Mouse (Mus musculus) forebrain, embryonic 15.5 days (tissue): ENCODE measurements at regions not wholly inside any gene's neighbourhood (a gene's known extent, or its start where the extent isn't known, plus 50 kb on each side); places are given as distances from the start of the nearest gene placed in this dataset.

ENCODE experiments used
- ATAC-seq: fragments of 200-750 bp; cut with Nextera tagmentation; replicated peaks from 2 replicates; pipeline ENCODE4 v1.8.0; 2017; ENCODE audit warnings: mild to moderate bottlenecking, moderate TSS enrichment, moderate library complexity
- H3K27ac ChIP-seq: fragments of 300-500 bp; sonication (generic); replicated peaks from 2 replicates; pipeline ENCODE4 v1.5.1; 2015; ENCODE audit warnings: mild to moderate bottlenecking, inconsistent platforms
- H3K27me3 ChIP-seq: fragments of 300-500 bp; sonication (generic); 2 replicates; pipeline ENCODE4 v1.6.1; 2015; ENCODE audit warnings: inconsistent platforms
- H3K36me3 ChIP-seq: fragments of 300-500 bp; sonication (generic); 2 replicates; pipeline ENCODE4 v1.6.1; 2015; ENCODE audit warnings: mild to moderate bottlenecking, inconsistent platforms
- H3K4me1 ChIP-seq: fragments of 300-500 bp; sonication (generic); 2 replicates; pipeline ENCODE4 v1.6.1; 2015; ENCODE audit warnings: inconsistent platforms
- H3K4me2 ChIP-seq: fragments of 300-500 bp; sonication (generic); replicated peaks from 2 replicates; pipeline ENCODE4 v1.6.1; 2015; ENCODE audit warnings: mild to moderate bottlenecking, inconsistent platforms
- H3K4me3 ChIP-seq: fragments of 300-500 bp; sonication (generic); 2 replicates; pipeline ENCODE4 v1.5.1; 2015; ENCODE audit warnings: mild to moderate bottlenecking, inconsistent platforms
- H3K9ac ChIP-seq: fragments of 300-500 bp; sonication (generic); replicated peaks from 2 replicates; pipeline ENCODE4 v1.6.1; 2015; ENCODE audit warnings: mild to moderate bottlenecking, inconsistent platforms
- H3K9me3 ChIP-seq: fragments of 300-500 bp; sonication (generic); 2 replicates; pipeline ENCODE4 v1.6.1; 2016; ENCODE audit warnings: inconsistent platforms
- WGBS: fragments of 180-500 bp; shearing (Covaris S2); methylation state at CpG from one replicate; pipeline ENCODE4 v1.1.7; 2015; ENCODE audit warnings: mixed read lengths; 5-methylcytosine and 5-hydroxymethylcytosine counted together

GRCm38 (mm10) chr4:5379215-5379614 is 586.1 kb upstream of the Impad1 start:
- Histone ChIP-seq H3K36me3 (no peaks in the 10 kb centered on the region), H3K27me3 (no peaks in the 10 kb centered on the region), H3K4me1 (no peaks in the 10 kb centered on the region), H3K9ac (no peak overlapping the region), H3K27ac (no peak overlapping the region), H3K4me2 (no peak overlapping the region), H3K4me3 (no peak overlapping the region), H3K9me3 (no peaks in the 10 kb centered on the region)
- WGBS: 91% methylated on average over 1 of the region's 1 CpGs
- ATAC-seq: no peak

- ATAC-seq: no peak
- H3K4me1 ChIP-seq: no peaks in the 10 kb centered on the region
- H3K27ac ChIP-seq: no peak overlapping the region
- no peaks in the 10 kb centered on the region for H3K36me3 ChIP-seq
- 98% methylated on average over 1 of the region's 1 CpGs for WGBS
- no peak overlapping the region for H3K9ac ChIP-seq
- no peaks in the 10 kb centered on the region for H3K27me3 ChIP-seq
- H3K9me3 ChIP-seq: no peaks in the 10 kb centered on the region
- H3K4me2 ChIP-seq: no peak overlapping the region
- no peak overlapping the region for H3K4me3 ChIP-seq
Measured at GRCm38 (mm10) chr4:5358274-5358673, 565.1 kb upstream of the Impad1 start.

GRCm38 (mm10) chr4:5346226-5346625 is 553.1 kb upstream of the Impad1 start:
- Histone ChIP-seq H3K4me2 (no peak overlapping the region), H3K9ac (no peak overlapping the region), H3K36me3 (no peaks in the 10 kb centered on the region), H3K4me3 (no peak overlapping the region), H3K27ac (no peak overlapping the region), H3K27me3 (no peaks in the 10 kb centered on the region), H3K4me1 (no peaks in the 10 kb centered on the region), H3K9me3 (no peaks in the 10 kb centered on the region)
- ATAC-seq: no peak
- WGBS: 84% methylated on average over 3 of the region's 3 CpGs

GRCm38 (mm10) chr4:5344739-5345138 is 551.6 kb upstream of the Impad1 start:
- no peak for ATAC-seq
- H3K4me2 ChIP-seq: no peak overlapping the region
- H3K9me3 ChIP-seq: no peaks in the 10 kb centered on the region
- H3K4me3 ChIP-seq: no peak overlapping the region
- H3K9ac ChIP-seq: no peak overlapping the region
- H3K27me3 ChIP-seq: no peaks in the 10 kb centered on the region
- H3K4me1 ChIP-seq: no peaks in the 10 kb centered on the region
- no peak overlapping the region for H3K27ac ChIP-seq
- no peaks in the 10 kb centered on the region for H3K36me3 ChIP-seq
- 90% methylated on average over 4 of the region's 4 CpGs for WGBS

- ATAC-seq: no peak
- WGBS: 90% methylated on average over 2 of the region's 2 CpGs
Measured at GRCm38 (mm10) chr4:5344311-5344710, 551.2 kb upstream of the Impad1 start.

GRCm38 (mm10) chr4:5337158-5337896 is 544.2 kb upstream of the Impad1 start:
- Histone ChIP-seq H3K36me3 (no peaks in the 10 kb centered on the region), H3K4me3 (no peak overlapping the region), H3K9me3 (no peaks in the 10 kb centered on the region), H3K4me1 (no peaks in the 10 kb centered on the region), H3K27ac (no peak overlapping the region), H3K27me3 (no peaks in the 10 kb centered on the region), H3K4me2 (no peak overlapping the region), H3K9ac (no peak overlapping the region)
- ATAC-seq: no peak
- 81% methylated on average over 4 of the region's 4 CpGs for WGBS

More at GRCm38 (mm10) chr4:5344311-5344710, 551.2 kb upstream of the Impad1 start:
- H3K9ac ChIP-seq: no peak overlapping the region
- no peaks in the 10 kb centered on the region for H3K36me3 ChIP-seq
- no peaks in the 10 kb centered on the region for H3K27me3 ChIP-seq
- H3K4me3 ChIP-seq: no peak overlapping the region
- no peak overlapping the region for H3K27ac ChIP-seq
- no peaks in the 10 kb centered on the region for H3K4me1 ChIP-seq
- H3K9me3 ChIP-seq: no peaks in the 10 kb centered on the region
- H3K4me2 ChIP-seq: no peak overlapping the region

GRCm38 (mm10) chr4:5335030-5335429 is 541.9 kb upstream of the Impad1 start:
- Histone ChIP-seq H3K4me2 (no peak overlapping the region), H3K27ac (no peak overlapping the region), H3K36me3 (no peaks in the 10 kb centered on the region), H3K9me3 (no peaks in the 10 kb centered on the region), H3K9ac (no peak overlapping the region), H3K4me1 (no peaks in the 10 kb centered on the region), H3K4me3 (no peak overlapping the region), H3K27me3 (no peaks in the 10 kb centered on the region)
- peak; percentile 48; the same call in 1 of the 2 replicates for ATAC-seq
- WGBS: 84% methylated on average over 2 of the region's 2 CpGs

- Histone ChIP-seq H3K9me3 (no peaks in the 10 kb centered on the region), H3K27ac (no peak overlapping the region), H3K4me3 (no peak overlapping the region), H3K27me3 (no peaks in the 10 kb centered on the region), H3K9ac (no peak overlapping the region), H3K36me3 (no peaks in the 10 kb centered on the region), H3K4me1 (peaks cover 4% of the 10 kb centered on the region; the same call in 1 of the 2 replicates), H3K4me2 (no peak overlapping the region)
- 87% methylated on average over 5 of the region's 5 CpGs for WGBS
- no peak for ATAC-seq
Measured at GRCm38 (mm10) chr4:5328497-5329194, 535.5 kb upstream of the Impad1 start.

- H3K36me3 ChIP-seq: no peaks in the 10 kb centered on the region
- H3K4me2 ChIP-seq: no peak overlapping the region
- no peaks in the 10 kb centered on the region for H3K27me3 ChIP-seq
- H3K4me3 ChIP-seq: no peak overlapping the region
- 48% methylated on average over 2 of the region's 2 CpGs for WGBS
- peak; percentile 87 for ATAC-seq
- no peaks in the 10 kb centered on the region for H3K9me3 ChIP-seq
- peaks cover 4% of the 10 kb centered on the region; the same call in 1 of the 2 replicates for H3K4me1 ChIP-seq
- no peak overlapping the region for H3K9ac ChIP-seq
- H3K27ac ChIP-seq: no peak overlapping the region
Measured at GRCm38 (mm10) chr4:5327171-5327661, 534.1 kb upstream of the Impad1 start.

GRCm38 (mm10) chr4:5301461-5301860 is 508.3 kb upstream of the Impad1 start:
- H3K27ac ChIP-seq: no peak overlapping the region
- peak; percentile 72 for ATAC-seq
- no peaks in the 10 kb centered on the region for H3K27me3 ChIP-seq
- no peaks in the 10 kb centered on the region for H3K9me3 ChIP-seq
- peaks cover 3% of the 10 kb centered on the region; the same call in 1 of the 2 replicates for H3K4me1 ChIP-seq
- H3K4me3 ChIP-seq: no peak overlapping the region
- no peaks in the 10 kb centered on the region for H3K36me3 ChIP-seq
- H3K9ac ChIP-seq: no peak overlapping the region
- no peak overlapping the region for H3K4me2 ChIP-seq
- WGBS: 49% methylated on average over 3 of the region's 3 CpGs

- H3K4me2 ChIP-seq: no peak overlapping the region
- 92% methylated on average over 1 of the region's 1 CpGs for WGBS
- no peak overlapping the region for H3K27ac ChIP-seq
- H3K27me3 ChIP-seq: no peaks in the 10 kb centered on the region
- no peak overlapping the region for H3K4me3 ChIP-seq
- H3K4me1 ChIP-seq: peaks cover 3% of the 10 kb centered on the region; the same call in 1 of the 2 replicates
- no peaks in the 10 kb centered on the region for H3K36me3 ChIP-seq
- no peak for ATAC-seq
- no peaks in the 10 kb centered on the region for H3K9me3 ChIP-seq
- H3K9ac ChIP-seq: no peak overlapping the region
Measured at GRCm38 (mm10) chr4:5301017-5301416, 507.9 kb upstream of the Impad1 start.

GRCm38 (mm10) chr4:5299208-5299607 is 506.1 kb upstream of the Impad1 start:
- ATAC-seq: peak; percentile 83
- Histone ChIP-seq H3K4me2 (no peak overlapping the region), H3K36me3 (no peaks in the 10 kb centered on the region), H3K9me3 (no peaks in the 10 kb centered on the region), H3K27me3 (no peaks in the 10 kb centered on the region), H3K9ac (no peak overlapping the region), H3K4me3 (no peak overlapping the region), H3K27ac (no peak overlapping the region), H3K4me1 (peaks cover 3% of the 10 kb centered on the region; the same call in 1 of the 2 replicates)
- WGBS: 55% methylated on average over 2 of the region's 2 CpGs
